Mouse (Mus musculus): ENCODE data around the gene Ccnd3. TPM values are rescaled to one million over a fixed set of nuclear protein-coding genes. Genes with fewer than 3 reads are reported as not detected.
"Not testable (repeated sequence)": the region's sequence is repeated elsewhere in the genome, so short reads cannot be mapped to it uniquely, and the experiment has no call there.

The Ccnd3 gene
- total RNA-seq, 2 experiments from 2014 or later: 119 to 132 TPM

GRCm38 (mm10) chr17:47606220-47606619 is 101.4 kb downstream of the Ccnd3 start:
- intact Hi-C loops (cut with DNase I): no loop called here
- peak; percentile 25 to 26 for DNase-seq

DNA sequence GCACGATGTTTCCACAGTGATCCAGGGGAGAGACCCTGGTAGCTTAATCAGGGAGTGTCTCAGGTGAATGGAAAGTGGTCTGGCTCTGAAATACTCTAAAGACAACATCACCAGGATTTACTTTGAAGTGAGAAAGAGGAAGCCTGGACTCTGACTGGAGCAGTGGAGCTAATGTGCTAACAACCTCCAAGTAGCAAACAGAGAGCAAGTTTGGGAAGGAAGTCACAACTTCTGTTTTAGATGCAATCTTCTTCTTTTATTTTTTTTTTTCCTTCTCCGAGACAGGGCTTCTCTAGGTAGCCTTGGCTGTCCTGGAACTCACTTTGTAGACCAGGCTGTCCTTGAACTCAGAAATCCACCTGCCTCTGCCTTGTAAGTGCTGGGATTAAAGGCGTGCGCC is 104.3 kb downstream of the Ccnd3 start:
- intact Hi-C loops (cut with DNase I): no loop called here
- DNase-seq: no peak

DNA sequence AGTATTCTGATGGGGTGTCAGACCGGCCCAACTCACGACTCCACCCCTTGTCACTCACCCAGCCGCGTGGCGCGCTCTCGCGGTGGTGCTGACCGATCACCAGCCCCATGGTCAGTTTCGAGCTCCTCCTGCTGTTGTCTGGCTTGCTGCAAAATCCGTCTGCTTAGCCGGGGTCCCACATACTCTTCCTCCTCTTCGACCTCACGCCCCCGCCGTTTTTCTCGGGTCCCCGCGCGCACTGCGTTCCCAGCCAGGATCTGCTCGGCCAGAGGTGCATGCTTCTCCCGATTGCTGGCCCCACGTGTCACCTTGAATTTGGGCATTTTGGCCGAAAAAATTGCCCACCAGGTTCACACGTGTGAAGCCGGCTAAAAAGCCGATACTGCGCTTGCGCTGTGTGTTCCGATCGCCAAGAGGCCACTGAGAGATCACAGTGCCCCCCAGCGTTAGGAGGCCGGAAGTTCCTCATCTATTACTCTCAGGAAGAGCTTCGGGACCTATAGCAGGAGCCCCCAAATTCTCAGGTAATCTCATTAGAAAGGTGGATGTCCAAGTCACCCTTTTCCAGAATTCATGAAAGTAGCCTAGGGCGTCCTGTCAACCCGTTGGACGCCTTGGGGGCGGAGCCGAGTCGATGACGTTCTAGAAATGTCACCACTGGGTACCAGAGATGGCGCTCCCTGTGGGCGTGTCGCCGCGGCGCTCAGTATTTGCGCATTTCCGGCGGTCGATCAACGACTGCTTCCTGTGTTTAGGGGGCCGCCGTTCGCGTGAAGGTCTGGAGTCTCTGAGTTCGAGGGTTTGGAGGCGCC is 106.2 kb downstream of the Ccnd3 start, which contains the start of the genes Bysl, Med20 and Gm20517:
Gene Bysl (minus strand): TSS at position 644 of the 812 bp plus-strand sequence.
Gene Med20 (plus strand): TSS at position 734 of the 812 bp plus-strand sequence.
Gene Gm20517 (plus strand): TSS at position 741 of the 812 bp plus-strand sequence.
- peak; percentile 98 to 99 for DNase-seq
- intact Hi-C loops (cut with DNase I): loop anchor here (5.0 kb wide), 2 partner anchors 66 to 239 kb away; no protein-coding TSS in a partner anchor

- intact Hi-C loops (cut with DNase I): loop anchor here (5.0 kb wide), 2 partner anchors 66 to 239 kb away; no protein-coding TSS in a partner anchor
Observed at GRCm38 (mm10) chr17:47611661-47611982, 106.8 kb downstream of the Ccnd3 start.

DNA sequence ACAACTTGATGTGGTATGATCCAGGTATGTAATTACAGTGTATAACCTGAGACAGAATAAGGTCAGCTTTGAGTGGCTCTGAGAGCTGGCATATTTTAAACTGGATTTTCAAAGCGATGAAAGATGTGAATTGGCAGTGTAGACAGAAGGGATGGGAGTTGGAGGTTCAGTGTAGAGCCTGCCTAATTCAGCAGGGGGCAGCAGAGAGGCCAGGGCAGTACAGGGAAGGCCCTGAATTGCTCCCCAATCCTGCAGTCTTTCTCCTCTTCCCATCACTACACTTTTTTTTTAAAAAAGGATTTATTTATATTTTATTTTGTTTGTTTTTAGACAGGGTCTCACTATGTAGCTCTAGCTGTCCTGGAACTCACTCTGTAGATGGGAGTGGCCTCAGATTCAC is 109.2 kb downstream of the Ccnd3 start:
- intact Hi-C loops (cut with DNase I): loop anchor here (5.0 kb wide), 2 partner anchors 63 to 242 kb away; no protein-coding TSS in a partner anchor
- DNase-seq: peak; percentile 34 to 58

More at GRCm38 (mm10) chr17:47611661-47611982, 106.8 kb downstream of the Ccnd3 start:
- DNase-seq: no peak

GRCm38 (mm10) chr17:47616119-47616518 is 111.3 kb downstream of the Ccnd3 start:
- no peak for DNase-seq
- intact Hi-C loops (cut with DNase I): no loop called here

- intact Hi-C loops (cut with DNase I): no loop called here
Observed at GRCm38 (mm10) chr17:47616652-47617051, 111.8 kb downstream of the Ccnd3 start.

DNA sequence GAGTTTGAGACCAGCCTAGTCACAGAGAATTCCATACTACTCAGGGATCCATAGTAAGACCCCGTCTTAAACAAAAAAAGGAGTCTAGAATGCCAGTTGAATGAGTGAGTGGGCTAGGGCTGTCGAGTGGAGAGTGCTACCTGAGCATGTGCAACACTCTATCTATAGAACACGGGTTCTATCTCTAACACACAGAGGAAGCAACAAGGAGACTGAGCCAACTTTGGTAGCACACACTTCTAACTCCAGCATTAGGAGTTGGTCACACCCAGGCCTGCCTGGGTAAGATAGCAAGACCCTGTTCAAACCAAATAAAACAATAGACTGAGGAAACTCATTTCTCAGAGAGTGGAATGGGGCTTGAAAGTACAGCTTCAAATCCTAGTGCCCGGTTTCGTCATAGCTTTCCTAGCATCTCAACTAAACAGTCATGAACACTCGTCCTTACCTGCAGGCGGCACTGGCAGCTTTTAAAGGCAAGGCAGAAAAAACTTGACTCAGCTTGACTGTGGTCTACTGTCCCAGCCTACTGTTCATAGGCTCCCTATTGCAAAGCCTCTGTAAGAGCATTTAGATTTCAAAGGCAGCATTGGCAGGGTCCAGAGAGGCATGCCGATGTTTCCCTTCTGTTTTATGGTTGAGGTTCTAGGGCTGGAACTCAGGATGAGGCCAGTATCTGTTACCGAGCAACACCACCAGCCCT is 112.9 kb downstream of the Ccnd3 start:
- intact Hi-C loops (cut with DNase I): no loop called here
- no peak for DNase-seq

More at GRCm38 (mm10) chr17:47616652-47617051, 111.8 kb downstream of the Ccnd3 start:
- no peak for DNase-seq

GRCm38 (mm10) chr17:47618556-47619311 is 113.9 kb downstream of the Ccnd3 start:
- intact Hi-C loops (cut with DNase I): no loop called here
- no peak for DNase-seq

GRCm38 (mm10) chr17:47622912-47623554 is 118.2 kb downstream of the Ccnd3 start:
- intact Hi-C loops (cut with DNase I): no loop called here
- no peak for DNase-seq

DNA sequence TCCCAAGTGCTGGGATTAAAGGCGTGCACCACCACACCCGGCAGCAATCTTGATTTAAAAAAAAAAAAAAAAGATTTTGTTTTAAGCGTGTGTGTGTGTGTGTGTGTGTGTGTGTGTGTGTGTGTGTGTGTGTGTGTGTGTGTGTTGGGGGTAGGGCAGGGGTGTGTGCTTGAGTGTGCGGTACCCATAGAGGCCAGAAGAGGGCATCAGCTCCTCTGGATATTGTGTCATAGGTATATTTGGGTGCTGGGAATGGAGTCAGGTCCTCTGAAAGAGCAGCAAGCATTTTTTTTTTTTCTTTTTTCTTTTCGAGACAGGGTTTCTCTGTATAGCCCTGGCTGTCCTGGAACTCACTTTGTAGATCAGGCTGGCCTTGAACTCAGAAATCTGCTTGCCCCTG is 119.7 kb downstream of the Ccnd3 start:
- DNase-seq; intact Hi-C loops (cut with DNase I): not testable (repeated sequence)

- DNase-seq: peak in 1 of 2 experiments; percentile 22
Observed at GRCm38 (mm10) chr17:47625088-47625487, 120.2 kb downstream of the Ccnd3 start.

GRCm38 (mm10) chr17:47626031-47626430 is 121.2 kb downstream of the Ccnd3 start:
- intact Hi-C loops (cut with DNase I): loop anchor here (2.0 kb wide), 1 partner anchor 13 kb away; no protein-coding TSS in a partner anchor
- DNase-seq: no peak

More at GRCm38 (mm10) chr17:47625088-47625487, 120.2 kb downstream of the Ccnd3 start:
- intact Hi-C loops (cut with DNase I): no loop called here

- no peak for DNase-seq
- intact Hi-C loops (cut with DNase I): loop anchor here (2.0 kb wide), 1 partner anchor 15 kb away; no protein-coding TSS in a partner anchor
Observed at GRCm38 (mm10) chr17:47627791-47628190, 122.9 kb downstream of the Ccnd3 start.

DNA sequence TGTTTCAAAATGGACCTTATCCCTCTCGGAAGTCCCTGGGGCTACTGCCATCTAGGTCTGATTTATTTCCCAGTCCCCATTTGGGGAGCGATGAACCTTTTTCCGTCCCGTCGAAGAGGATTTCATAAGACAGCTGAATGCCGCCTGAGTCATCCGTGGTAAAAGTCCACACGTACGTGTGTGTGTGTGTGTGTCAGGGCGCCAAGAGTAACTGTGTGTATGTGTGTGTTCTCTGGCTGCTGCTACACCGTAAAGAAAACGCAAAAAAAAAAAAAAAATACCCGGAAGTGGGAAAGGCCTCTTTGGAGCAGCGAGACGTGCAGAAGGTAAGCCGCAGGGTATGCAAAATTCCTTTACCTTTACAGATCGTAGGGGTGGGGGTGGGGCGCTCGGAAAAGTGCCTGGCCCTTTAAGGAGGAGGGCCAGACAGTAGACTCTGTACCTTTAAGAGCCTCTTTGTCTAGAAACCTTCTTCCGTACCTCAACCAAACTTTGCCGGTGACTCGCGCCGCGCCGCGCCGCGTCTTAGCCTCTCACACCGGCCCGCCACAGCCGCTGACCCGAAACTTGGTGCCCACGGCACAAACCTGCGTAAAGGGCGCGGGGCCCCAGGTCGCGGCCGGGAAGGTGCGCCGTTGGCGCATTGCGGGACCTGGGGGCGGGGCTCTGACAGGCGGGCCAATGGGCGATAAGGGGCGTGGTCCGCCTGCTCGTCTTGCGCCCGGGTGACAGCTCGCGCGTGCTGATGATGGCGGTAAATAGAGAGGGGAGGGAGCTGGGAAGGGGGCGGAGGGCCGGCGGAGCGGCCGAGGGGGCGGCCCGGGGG is 124.2 kb downstream of the Ccnd3 start:
- peak; percentile 96 for DNase-seq
- intact Hi-C loops (cut with DNase I): no loop called here

DNA sequence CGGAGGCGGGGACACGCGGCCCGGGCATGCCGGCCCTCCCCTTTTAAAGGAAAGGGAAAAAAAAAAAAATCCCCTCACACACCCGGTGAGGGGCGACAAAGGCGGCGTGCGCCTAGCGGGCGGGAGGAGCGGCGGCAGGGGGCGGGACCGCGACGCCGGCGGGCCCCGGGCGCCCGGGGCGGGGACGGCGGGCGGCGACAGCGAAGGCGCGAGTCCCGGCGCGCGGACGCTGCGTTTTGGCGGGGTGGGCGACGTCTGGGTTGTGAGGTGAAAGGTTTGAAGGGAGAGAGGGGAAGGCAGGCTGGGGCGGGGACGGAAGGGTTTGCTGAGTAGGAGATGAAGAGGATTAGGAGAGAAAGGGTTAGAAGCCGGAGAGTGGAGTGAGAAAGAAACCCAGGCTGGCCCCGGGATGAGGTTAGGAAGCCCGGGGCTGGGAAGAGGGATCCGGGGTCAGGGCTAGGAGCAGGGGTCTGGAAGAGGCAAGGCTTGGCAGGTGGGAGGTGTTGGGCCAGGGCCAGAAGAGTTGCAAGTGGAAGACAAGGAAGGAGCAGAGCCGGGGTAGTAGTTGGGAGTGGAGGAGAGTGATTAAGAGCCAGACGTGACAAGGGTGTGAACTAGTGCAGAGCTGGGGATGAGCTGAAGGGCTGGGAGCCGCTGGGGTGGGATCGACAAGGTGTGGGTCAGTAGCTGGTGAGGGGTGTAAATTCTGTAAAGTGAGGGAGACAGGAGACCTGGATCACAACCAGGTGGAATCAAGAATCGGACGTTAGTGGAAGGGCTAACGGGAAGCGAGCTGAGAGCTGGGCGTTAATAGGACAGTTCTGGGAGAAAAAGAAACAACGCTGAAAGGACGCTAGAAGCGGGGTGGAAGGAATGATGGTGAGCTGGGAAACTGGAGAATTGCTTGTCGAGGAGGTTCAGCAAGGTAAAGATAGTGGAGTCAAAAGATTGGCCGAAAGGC is 125.1 kb downstream of the Ccnd3 start:
- intact Hi-C loops (cut with DNase I): loop anchor here (5.0 kb wide), 1 partner anchor 47 kb away; no protein-coding TSS in a partner anchor
- peak; percentile 44 to 57 for DNase-seq

DNA sequence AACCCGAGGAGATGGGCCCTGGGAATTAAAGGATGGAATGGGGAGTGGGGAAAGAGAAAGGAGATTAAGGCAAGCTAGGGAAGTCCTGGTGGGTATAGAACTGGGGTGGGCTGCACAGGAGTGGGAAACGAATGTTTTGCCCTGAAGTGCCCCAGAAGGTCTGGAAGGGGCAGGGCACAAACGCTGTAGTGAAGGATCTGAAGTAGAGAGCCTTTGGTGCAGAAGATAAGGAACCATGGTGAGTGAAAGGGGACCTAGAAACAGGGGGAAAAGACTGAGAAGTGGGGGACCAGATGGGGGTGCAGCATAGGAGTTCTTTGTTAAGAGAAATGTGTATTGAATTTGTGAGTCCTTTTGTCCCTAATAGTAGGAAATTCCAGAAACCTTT is 125.8 kb downstream of the Ccnd3 start, which contains the start of gene Usp49:
Gene Usp49 (plus strand): TSS at position 13 of the 388 bp plus-strand sequence.
- no peak for DNase-seq
- intact Hi-C loops (cut with DNase I): loop anchor here (5.0 kb wide), 1 partner anchor 47 kb away; no protein-coding TSS in a partner anchor

All from heart, postnatal 10 days (tissue).